16 mouse cellular contexts compared by ENCODE assay signal in the genomic region with DNA sequence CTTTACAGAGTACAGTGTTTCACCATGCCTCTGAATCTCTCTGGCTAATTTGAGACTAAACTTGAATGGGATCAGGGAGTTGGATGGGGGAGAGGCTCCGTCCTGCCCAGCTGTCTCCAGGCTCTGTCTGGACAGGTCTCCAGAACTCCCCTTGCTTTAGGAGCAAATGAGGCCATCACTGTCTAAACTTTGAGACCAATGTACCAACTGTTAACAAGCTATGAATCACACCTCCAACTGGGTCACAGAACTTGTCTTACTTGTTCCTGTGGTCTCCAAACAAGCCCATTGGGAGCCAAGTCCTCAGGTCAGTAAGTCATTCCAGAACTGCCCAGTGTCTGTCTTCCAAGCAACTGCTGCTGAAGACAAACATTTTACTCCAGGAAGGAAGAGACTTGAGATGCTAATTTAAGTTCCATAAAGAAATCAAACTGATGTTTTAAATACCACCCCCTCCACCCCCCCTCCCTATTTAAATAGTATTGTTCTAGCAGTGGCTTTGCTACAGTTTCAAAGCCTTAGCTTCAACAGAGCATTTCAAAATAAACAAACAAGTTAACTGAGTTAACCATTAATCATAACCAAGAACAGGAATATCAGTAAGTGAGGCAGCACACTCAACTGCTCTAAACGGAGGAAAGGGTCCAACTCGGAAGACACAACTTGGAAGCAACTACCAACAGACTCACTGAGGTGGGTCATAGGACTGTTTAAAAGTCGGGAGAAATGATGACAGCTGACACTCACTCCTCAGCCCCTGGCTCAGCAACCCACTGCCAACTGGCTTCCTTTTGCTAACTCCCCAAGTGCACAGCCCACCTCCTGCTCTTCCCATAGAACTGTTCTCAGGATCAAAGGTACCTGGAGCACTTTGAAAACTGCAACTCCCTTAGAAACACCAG. TPM values are rescaled to one million over a fixed set of nuclear protein-coding genes. Genes with fewer than 3 reads are reported as not detected.
DNase-seq lines count a peak whose midpoint lies in the region; ATAC-seq and TF ChIP-seq lines count a peak whose summit lies in the region.
"Had no signal": no experiment of that assay in that cellular context is flagged by ENCODE, and none has a peak within 500 bp of the region (broad histone marks: within the 10 kb centered on the region; RNA-seq: fewer than 3 reads in every experiment).

No protein-coding gene starts in this region.

- 31% methylated on average over 4 of the region's 4 CpGs for WGBS in kidney, postnatal 0 days
- WGBS in lung, embryonic 15.5 days: 35% methylated on average over 4 of the region's 4 CpGs
- 55% methylated on average over 4 of the region's 4 CpGs for WGBS in heart, embryonic 12.5 days

- no peak for TF ChIP-seq CTCF in kidney, postnatal 0 days (IDR thresholded peaks at IDR 0.05; ENCODE audit: low read depth)

- H3K27ac ChIP-seq in kidney, postnatal 0 days: peak overlapping the region; percentile 55
- H3K27ac ChIP-seq in lung, embryonic 15.5 days: 0 out of 2 replicates have a peak overlapping the region, but pooled peaks have one; percentile 20
- no peak overlapping the region for H3K27ac ChIP-seq in heart, embryonic 12.5 days (ENCODE audit: poor library complexity, severe bottlenecking)
- H3K27ac ChIP-seq: embryonic facial prominence, embryonic 13.5 days; hindbrain, embryonic 15.5 days had no signal

- no peaks in the 10 kb centered on the region for H3K9me3 ChIP-seq in kidney, postnatal 0 days (replicated peaks; ENCODE audit: low read length)
- H3K9me3 ChIP-seq in lung, embryonic 15.5 days: no peaks in the 10 kb centered on the region
- H3K9me3 ChIP-seq in heart, embryonic 12.5 days (replicated peaks): no peaks in the 10 kb centered on the region
- H3K9me3 ChIP-seq: embryonic facial prominence, embryonic 13.5 days; hindbrain, embryonic 15.5 days had no signal

- no peaks in the 10 kb centered on the region for H3K27me3 ChIP-seq in kidney, postnatal 0 days (ENCODE audit: insufficient read depth, low read length)
- no peaks in the 10 kb centered on the region for H3K27me3 ChIP-seq in lung, embryonic 15.5 days
- H3K27me3 ChIP-seq in heart, embryonic 12.5 days (replicated peaks): no peaks in the 10 kb centered on the region
- H3K27me3 ChIP-seq: embryonic facial prominence, embryonic 13.5 days; hindbrain, embryonic 15.5 days had no signal

- peak overlapping the region; percentile 23; the same call in 1 of the 2 replicates for H3K4me2 ChIP-seq in kidney, postnatal 0 days (ENCODE audit: low read length)
- no peak overlapping the region for H3K4me2 ChIP-seq in lung, embryonic 15.5 days
- H3K4me2 ChIP-seq in heart, embryonic 12.5 days: no peak overlapping the region
- H3K4me2 ChIP-seq: embryonic facial prominence, embryonic 13.5 days; hindbrain, embryonic 15.5 days; lung, embryonic 14.5 days had no signal

- DNase-seq in urinary bladder, postnatal 36 days (ENCODE audit: low spot score in 2 of 2): peak; percentile 44 to 54
- no peak for DNase-seq in urinary bladder, postnatal 10 days (ENCODE audit: low spot score)
- DNase-seq in kidney, postnatal 0 days (ENCODE audit: low spot score): no peak
- DNase-seq in retina, postnatal 1 day: no peak
- no peak for DNase-seq in gastrocnemius, adult 18-20 months (ENCODE audit: low spot score)
- DNase-seq in right cerebral cortex, adult 18-20 months: no peak
- DNase-seq: cerebellum, adult 8-10 months; lung, embryonic 14.5 days; spleen, adult 18-20 months; thymus, postnatal 14 days had no signal

- H3K4me3 ChIP-seq in kidney, postnatal 0 days (replicated peaks; ENCODE audit: low read depth, low read length): no peak overlapping the region
- H3K4me3 ChIP-seq in lung, embryonic 15.5 days: no peak overlapping the region
- no peak overlapping the region for H3K4me3 ChIP-seq in heart, embryonic 12.5 days
- H3K4me3 ChIP-seq: embryonic facial prominence, embryonic 13.5 days; hindbrain, embryonic 15.5 days had no signal

- peaks cover 11% of the 10 kb centered on the region for H3K4me1 ChIP-seq in kidney, postnatal 0 days (replicated peaks; ENCODE audit: insufficient read depth, low read length)
- H3K4me1 ChIP-seq in lung, embryonic 15.5 days: peaks cover 88% of the 10 kb centered on the region
- H3K4me1 ChIP-seq in heart, embryonic 12.5 days (replicated peaks): peaks cover 79% of the 10 kb centered on the region

- no peaks in the 10 kb centered on the region for H3K36me3 ChIP-seq in kidney, postnatal 0 days (ENCODE audit: insufficient read depth, low read length)
- H3K36me3 ChIP-seq in lung, embryonic 15.5 days: no peaks in the 10 kb centered on the region
- H3K36me3 ChIP-seq in heart, embryonic 12.5 days: no peaks in the 10 kb centered on the region
- H3K36me3 ChIP-seq: embryonic facial prominence, embryonic 13.5 days; hindbrain, embryonic 15.5 days had no signal

- no peak overlapping the region for H3K9ac ChIP-seq in kidney, postnatal 0 days (ENCODE audit: low read depth, low read length)
- H3K9ac ChIP-seq in lung, embryonic 15.5 days: no peak overlapping the region
- H3K9ac ChIP-seq in heart, embryonic 12.5 days: no peak overlapping the region
- H3K9ac ChIP-seq: embryonic facial prominence, embryonic 13.5 days; hindbrain, embryonic 15.5 days; lung, embryonic 14.5 days had no signal

- ATAC-seq in kidney, postnatal 0 days (replicated peaks; ENCODE audit: low FRiP score, low read depth): peak; percentile 47; the same call in 1 of the 2 replicates
- no peak for ATAC-seq in lung, embryonic 15.5 days (ENCODE audit: borderline replicate concordance, extremely low read depth, low FRiP score, low TSS enrichment)
- no peak for ATAC-seq in heart, embryonic 12.5 days (ENCODE audit: insufficient number of reproducible peaks, low FRiP score)
- ATAC-seq: midbrain, embryonic 16.5 days had no signal

RNA-seq across cellular contexts. Expression of a gene that starts 15.6 kb away (rescaled TPM):
- 124 and 135 TPM in 2 replicates for polyA plus RNA-seq in kidney, postnatal 0 days (2015; fragmentation: Nextera tagmentation; extraction: Ambion mirVana)
- 64.3 and 68.7 TPM in 2 replicates for polyA plus RNA-seq in lung, embryonic 15.5 days (2015; fragmentation: Nextera tagmentation; extraction: Ambion mirVana)
- total RNA-seq in gastrocnemius, adult 18-20 months (2021): 1 to 10 TPM; 7.8 to 8.5 TPM
- 69.5 and 77.4 TPM in 2 replicates for polyA plus RNA-seq in heart, embryonic 12.5 days (2016; fragmentation: Nextera tagmentation; extraction: Ambion mirVana)

RNA-seq across cellular contexts. Expression of a gene that starts 49.7 kb away (rescaled TPM):
- polyA plus RNA-seq in kidney, postnatal 0 days (2015; fragmentation: Nextera tagmentation; extraction: Ambion mirVana): 0.17 and 0.28 TPM in 2 replicates
- polyA plus RNA-seq in lung, embryonic 15.5 days (2015; fragmentation: Nextera tagmentation; extraction: Ambion mirVana): 1.4 and 1.6 TPM in 2 replicates
- total RNA-seq in gastrocnemius, adult 18-20 months (2021): not detected
- polyA plus RNA-seq in heart, embryonic 12.5 days (2016; fragmentation: Nextera tagmentation; extraction: Ambion mirVana): 1.0 and 1.1 TPM in 2 replicates
- total RNA-seq: neutrophil, adult 5-6 weeks had no signal

Comparison
In these comparisons a context has a peak if more than half of its experiments do, and no peak if none do; other contexts are left out.
1. DNase-seq: peak in urinary bladder, postnatal 36 days (2 of 2); none in urinary bladder, postnatal 10 days (single experiment), kidney, postnatal 0 days (single experiment), retina, postnatal 1 day (single experiment), gastrocnemius, adult 18-20 months (single experiment) and right cerebral cortex, adult 18-20 months (single experiment).